Mouse (Mus musculus) embryonic facial prominence, embryonic 14.5 days (tissue): ENCODE data around the gene Hsd11b1. TPM values are rescaled to one million over a fixed set of nuclear protein-coding genes. Genes with fewer than 3 reads are reported as not detected.

Source experiments
- ATAC-seq: fragments of 200-750 bp; cut with Nextera tagmentation; 2 replicates; pipeline ENCODE4 v1.8.0; 2017; ENCODE audit warnings: low read depth, moderate number of reproducible peaks, moderate TSS enrichment
- DNase-seq: peaks from one replicate; pipeline ENCODE4 v3.0.0-alpha.2; 2015; ENCODE audit warnings: low spot score
- H3K27ac ChIP-seq: fragments of 300-500 bp; sonication (generic); replicated peaks from 2 replicates; pipeline ENCODE4 v1.5.1; 2014; ENCODE audit warnings: low read depth, mild to moderate bottlenecking, low read length, moderate library complexity
- H3K27me3 ChIP-seq: fragments of 300-500 bp; sonication (generic); replicated peaks from 2 replicates; pipeline ENCODE4 v1.6.1; 2014; ENCODE audit warnings: low read length; ENCODE audit not compliant: control insufficient read depth, insufficient read depth
- H3K36me3 ChIP-seq: fragments of 300-500 bp; sonication (generic); 2 replicates; pipeline ENCODE4 v1.6.1; 2014; ENCODE audit warnings: low read length, mixed read lengths; ENCODE audit not compliant: control insufficient read depth, insufficient read depth
- H3K4me1 ChIP-seq: fragments of 300-500 bp; sonication (generic); 2 replicates; pipeline ENCODE4 v1.6.1; 2014; ENCODE audit warnings: antibody characterized with exemption, low read length; ENCODE audit not compliant: control insufficient read depth, insufficient read depth
- H3K4me2 ChIP-seq: fragments of 300-500 bp; sonication (generic); 2 replicates; pipeline ENCODE4 v1.6.1; 2014; ENCODE audit warnings: low read depth, mild to moderate bottlenecking, low read length, moderate library complexity, mixed read lengths
- H3K4me3 ChIP-seq: fragments of 300-500 bp; sonication (generic); 2 replicates; pipeline ENCODE4 v1.5.1; 2014; ENCODE audit warnings: low read depth, mild to moderate bottlenecking, low read length
- H3K9ac ChIP-seq: fragments of 300-500 bp; sonication (generic); 2 replicates; pipeline ENCODE4 v1.6.1; 2014; ENCODE audit warnings: low read depth, mild to moderate bottlenecking, low read length, moderate library complexity, mixed read lengths
- H3K9me3 ChIP-seq: fragments of 300-500 bp; sonication (generic); 2 replicates; pipeline ENCODE4 v1.6.1; 2016; ENCODE audit warnings: low read length; ENCODE audit not compliant: control insufficient read depth
- WGBS: fragments of 180-500 bp; shearing (Covaris S2); extraction: QIAGEN DNeasy Blood & Tissue Kit; methylation state at CpG from one replicate; pipeline ENCODE4 v1.1.7; 2014; 5-methylcytosine and 5-hydroxymethylcytosine counted together
- polyA plus RNA-seq: library from polyadenylated mRNA; unstranded; fragments of >200 nt; fragmentation: Nextera tagmentation; extraction: Ambion mirVana; gene quantifications from 2 replicates; pipeline ENCODE4 v1.2.1, GENCODE M21; 2014

The Hsd11b1 gene
- polyA plus RNA-seq, 1 experiment from 2014 or later = 2.5 TPM

- no peaks in the 10 kb centered on the region for H3K36me3 ChIP-seq
- H3K27ac ChIP-seq = no peak overlapping the region
- H3K4me2 ChIP-seq = no peak overlapping the region
- ATAC-seq = no peak
- H3K4me1 ChIP-seq = no peaks in the 10 kb centered on the region
- H3K9ac ChIP-seq = no peak overlapping the region
- whole genome bisulfite sequencing = 58% methylated on average over 5 of the region's 5 CpGs
- no peak for DNase-seq
- H3K9me3 ChIP-seq = 0 out of 2 replicates have a peak, but pooled peaks cover 3% of the 10 kb centered on the region
- H3K4me3 ChIP-seq = no peak overlapping the region
- H3K27me3 ChIP-seq = no peaks in the 10 kb centered on the region
Measured at GRCm38 (mm10) chr1:193214053-193214452, 49.8 kb downstream of the Hsd11b1 start.

- ATAC-seq = no peak
- no peaks in the 10 kb centered on the region for H3K27me3 ChIP-seq
- no peaks in the 10 kb centered on the region for H3K9me3 ChIP-seq
Measured at GRCm38 (mm10) chr1:193211371-193211770, 52.5 kb downstream of the Hsd11b1 start.

GRCm38 (mm10) chr1:193208178-193208577 is 55.7 kb downstream of the Hsd11b1 start:
- H3K4me2 ChIP-seq = no peak overlapping the region
- DNase-seq (peak; percentile 64), ATAC-seq (0 out of 2 replicates have a peak, but pooled peaks have one; percentile 55)
- H3K4me3 ChIP-seq = no peak overlapping the region
- H3K4me1 ChIP-seq = no peaks in the 10 kb centered on the region
- H3K27ac ChIP-seq = no peak overlapping the region
- H3K36me3 ChIP-seq = no peaks in the 10 kb centered on the region
- H3K9me3 ChIP-seq = no peaks in the 10 kb centered on the region
- no peak overlapping the region for H3K9ac ChIP-seq
- no peaks in the 10 kb centered on the region for H3K27me3 ChIP-seq
- 27% methylated on average over 2 of the region's 2 CpGs for WGBS

More at GRCm38 (mm10) chr1:193211371-193211770, 52.5 kb downstream of the Hsd11b1 start:
- H3K36me3 ChIP-seq = no peaks in the 10 kb centered on the region
- no peak overlapping the region for H3K4me2 ChIP-seq
- no peak overlapping the region for H3K9ac ChIP-seq
- WGBS = 66% methylated on average over 5 of the region's 5 CpGs
- no peak overlapping the region for H3K27ac ChIP-seq
- no peaks in the 10 kb centered on the region for H3K4me1 ChIP-seq
- H3K4me3 ChIP-seq = no peak overlapping the region
- no peak for DNase-seq

- no peak for DNase-seq
- 85% methylated on average over 3 of the region's 3 CpGs for WGBS
- H3K4me2 ChIP-seq = no peak within 1 kb of the TSS
- ATAC-seq = no peak
- H3K27ac ChIP-seq = no peak within 1 kb of the TSS
- H3K36me3 ChIP-seq = no peaks in the 10 kb centered on the region
- H3K9ac ChIP-seq = no peak within 1 kb of the TSS
- H3K9me3 ChIP-seq = no peaks in the 10 kb centered on the region
- no peaks in the 10 kb centered on the region for H3K27me3 ChIP-seq
- H3K4me1 ChIP-seq = no peaks in the 10 kb centered on the region
- no peak within 1 kb of the TSS for H3K4me3 ChIP-seq
Measured at GRCm38 (mm10) chr1:193207503-193207902, 56.4 kb downstream of the Hsd11b1 start, which contains the start of gene Lamb3. TSS of gene Lamb3 (plus strand) at chr1:193207699.

- H3K27me3 ChIP-seq = no peaks in the 10 kb centered on the region
- no peaks in the 10 kb centered on the region for H3K36me3 ChIP-seq
- no peak overlapping the region for H3K9ac ChIP-seq
- H3K4me1 ChIP-seq = no peaks in the 10 kb centered on the region
- ATAC-seq (no peak), DNase-seq (no peak)
- H3K4me3 ChIP-seq = no peak overlapping the region
- no peak overlapping the region for H3K27ac ChIP-seq
- no peaks in the 10 kb centered on the region for H3K9me3 ChIP-seq
- no peak overlapping the region for H3K4me2 ChIP-seq
- 94% methylated on average over 2 of the region's 2 CpGs for WGBS
Measured at GRCm38 (mm10) chr1:193205431-193205830, 58.4 kb downstream of the Hsd11b1 start.

GRCm38 (mm10) chr1:193203821-193204220 is 60.1 kb downstream of the Hsd11b1 start:
- Histone ChIP-seq H3K27me3 (no peaks in the 10 kb centered on the region), H3K9me3 (no peaks in the 10 kb centered on the region), H3K4me3 (no peak overlapping the region), H3K27ac (no peak overlapping the region), H3K4me1 (no peaks in the 10 kb centered on the region), H3K9ac (no peak overlapping the region), H3K4me2 (no peak overlapping the region), H3K36me3 (no peaks in the 10 kb centered on the region)
- 60% methylated on average over 2 of the region's 2 CpGs for WGBS
- DNase-seq = no peak
- no peak for ATAC-seq

- H3K27ac ChIP-seq = no peak within 1 kb of the TSS
- DNase-seq (no peak), ATAC-seq (no peak)
- H3K36me3 ChIP-seq = no peaks in the 10 kb centered on the region
- WGBS = 52% methylated on average over 5 of the region's 5 CpGs
- no peaks in the 10 kb centered on the region for H3K4me1 ChIP-seq
- no peak within 1 kb of the TSS for H3K4me3 ChIP-seq
- no peaks in the 10 kb centered on the region for H3K9me3 ChIP-seq
- H3K9ac ChIP-seq = no peak within 1 kb of the TSS
- no peak within 1 kb of the TSS for H3K4me2 ChIP-seq
- no peaks in the 10 kb centered on the region for H3K27me3 ChIP-seq
Measured at GRCm38 (mm10) chr1:193201383-193201778, 62.5 kb downstream of the Hsd11b1 start, which contains the start of gene Traf3ip3. TSS of gene Traf3ip3 (minus strand) at chr1:193201703.

- H3K4me2 ChIP-seq = no peak overlapping the region
- H3K4me3 ChIP-seq = no peak overlapping the region
- H3K27ac ChIP-seq = no peak overlapping the region
- no peak for ATAC-seq
- H3K4me1 ChIP-seq = no peaks in the 10 kb centered on the region
- no peaks in the 10 kb centered on the region for H3K9me3 ChIP-seq
- H3K36me3 ChIP-seq = no peaks in the 10 kb centered on the region
- no peak overlapping the region for H3K9ac ChIP-seq
- WGBS = 81% methylated on average over 8 of the region's 8 CpGs
- no peaks in the 10 kb centered on the region for H3K27me3 ChIP-seq
- DNase-seq = no peak
Measured at GRCm38 (mm10) chr1:193200640-193201382, 63.1 kb downstream of the Hsd11b1 start.

GRCm38 (mm10) chr1:193198312-193198711 is 65.6 kb downstream of the Hsd11b1 start:
- Histone ChIP-seq H3K4me3 (no peak overlapping the region), H3K4me2 (no peak overlapping the region), H3K9ac (no peak overlapping the region), H3K9me3 (no peaks in the 10 kb centered on the region), H3K4me1 (no peaks in the 10 kb centered on the region), H3K36me3 (no peaks in the 10 kb centered on the region), H3K27ac (no peak overlapping the region), H3K27me3 (no peaks in the 10 kb centered on the region)
- ATAC-seq (no peak), DNase-seq (no peak)
- 100% methylated on average over 2 of the region's 2 CpGs for WGBS
